Mouse (Mus musculus): ENCODE measurements at regions not wholly inside any gene's neighbourhood (a gene's known extent, or its start where the extent isn't known, plus 50 kb on each side); places are given as distances from the start of the nearest gene placed in this dataset.

DNA sequence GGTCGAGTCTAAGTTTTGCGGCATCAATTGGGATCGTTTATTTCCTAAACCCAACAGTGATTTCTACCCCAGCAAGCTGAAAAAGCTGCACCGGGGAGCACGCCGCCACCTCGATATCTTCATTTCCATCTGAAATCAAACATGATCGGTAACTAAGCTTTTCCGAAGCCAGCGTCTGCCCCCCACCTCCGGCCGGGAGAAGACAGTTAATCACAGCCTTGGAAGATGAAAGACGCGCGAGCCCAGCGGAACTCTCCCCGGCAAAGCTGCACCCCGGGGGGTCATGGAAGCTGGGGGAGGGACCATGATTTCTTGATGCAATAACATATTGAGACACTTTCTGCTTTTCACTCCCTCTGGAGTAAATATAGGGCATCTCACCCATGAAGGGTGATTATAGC, 468.4 kb downstream of the Vrk1 start:
- peak in 1 of 2 experiments; percentile 51 for DNase-seq (ENCODE audit: low spot score in 2 of 2)

DNA sequence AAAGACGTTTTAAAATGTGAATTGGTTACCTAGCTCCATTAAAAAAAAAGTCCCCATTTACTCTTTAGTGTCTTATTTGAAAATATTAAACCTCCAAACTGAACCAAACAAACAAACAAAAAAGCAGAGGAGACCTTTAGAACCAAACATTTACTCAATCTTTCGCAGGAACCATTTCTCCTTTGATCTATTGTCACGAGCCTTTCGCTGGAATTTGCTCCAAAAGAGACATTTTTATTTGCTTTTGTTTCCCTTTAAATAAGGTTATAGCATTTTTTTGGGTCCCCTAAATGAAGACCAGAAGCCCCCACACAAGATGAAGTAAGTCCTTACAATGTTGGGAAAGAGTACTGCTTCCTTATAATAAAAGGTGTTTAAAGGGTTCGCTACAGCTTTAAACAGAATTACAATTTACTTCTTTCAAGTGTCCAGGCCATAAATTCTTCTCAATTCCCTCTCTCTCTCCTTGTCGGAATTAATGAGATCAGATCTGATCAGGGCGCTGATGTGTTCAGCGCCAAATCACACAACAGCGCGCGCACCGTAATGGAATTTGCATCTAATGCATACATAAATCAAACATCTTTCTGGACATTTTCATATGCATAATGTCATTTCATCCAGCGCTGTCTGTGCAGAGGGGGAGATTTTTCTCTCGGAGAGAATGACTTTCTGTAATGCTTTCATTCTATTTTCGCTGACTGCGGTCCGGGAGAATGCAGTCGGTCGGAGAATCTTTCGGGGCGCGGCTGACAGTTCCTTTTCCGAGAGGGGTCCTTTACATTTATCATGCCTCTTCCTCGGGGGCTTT, 469.2 kb downstream of the Vrk1 start:
- DNase-seq (ENCODE audit: low spot score in 2 of 2) = peak in 1 of 2 experiments; percentile 48

DNA sequence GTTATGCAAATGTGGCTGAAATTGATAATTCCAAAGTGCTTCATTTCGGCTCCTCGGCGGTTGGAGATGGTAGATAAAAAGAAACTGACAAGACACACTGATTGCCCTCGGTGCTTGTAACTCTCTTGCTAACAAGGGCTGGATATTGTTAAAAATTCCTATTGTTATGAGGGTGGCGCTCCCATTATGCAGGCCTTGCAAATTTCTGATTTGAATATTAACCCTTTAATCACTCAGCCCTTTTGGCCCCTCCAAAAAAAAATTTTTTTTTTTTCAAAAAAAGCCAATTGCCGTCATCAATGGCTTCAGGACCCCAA, 469.8 kb downstream of the Vrk1 start:
- no peak for DNase-seq (ENCODE audit: low spot score in 2 of 2)

DNA sequence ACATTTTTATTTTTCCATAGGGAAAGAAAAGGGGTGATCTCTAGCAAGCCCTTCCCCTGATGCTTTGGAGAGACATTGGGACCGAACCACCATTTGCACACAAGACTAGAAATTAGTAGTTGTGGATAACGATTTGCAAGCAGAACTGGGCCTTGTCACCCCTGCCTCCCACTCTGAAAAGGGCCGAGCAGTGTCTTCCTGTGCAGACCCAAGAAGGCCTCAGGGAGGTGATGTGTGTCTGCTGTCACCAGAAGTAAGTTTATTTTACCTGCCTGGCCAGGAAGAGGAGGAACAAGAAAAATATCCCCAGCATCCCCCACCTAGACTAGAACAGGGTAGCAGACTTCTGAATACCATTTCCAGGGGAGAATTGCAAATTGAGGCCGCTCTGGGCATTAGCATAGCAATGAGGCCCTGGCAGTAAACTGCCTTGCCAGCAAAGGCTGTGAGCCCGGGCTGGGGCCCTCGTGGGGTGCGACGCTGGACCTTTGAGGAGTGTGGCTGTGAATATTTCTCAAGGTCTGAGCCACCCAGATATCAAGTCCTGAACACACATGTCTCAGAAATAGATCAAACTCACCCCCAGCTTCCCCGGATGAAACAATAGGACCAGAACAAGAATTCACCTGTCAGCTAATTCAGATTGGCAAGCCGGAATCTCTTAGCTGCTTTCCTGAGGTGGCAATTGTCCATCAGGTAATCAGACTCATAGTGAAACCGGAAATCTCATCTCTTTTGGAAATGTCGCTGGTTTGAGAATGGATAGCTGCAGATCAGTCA, 470.4 kb downstream of the Vrk1 start:
- DNase-seq (ENCODE audit: low spot score in 2 of 2) = no peak

DNA sequence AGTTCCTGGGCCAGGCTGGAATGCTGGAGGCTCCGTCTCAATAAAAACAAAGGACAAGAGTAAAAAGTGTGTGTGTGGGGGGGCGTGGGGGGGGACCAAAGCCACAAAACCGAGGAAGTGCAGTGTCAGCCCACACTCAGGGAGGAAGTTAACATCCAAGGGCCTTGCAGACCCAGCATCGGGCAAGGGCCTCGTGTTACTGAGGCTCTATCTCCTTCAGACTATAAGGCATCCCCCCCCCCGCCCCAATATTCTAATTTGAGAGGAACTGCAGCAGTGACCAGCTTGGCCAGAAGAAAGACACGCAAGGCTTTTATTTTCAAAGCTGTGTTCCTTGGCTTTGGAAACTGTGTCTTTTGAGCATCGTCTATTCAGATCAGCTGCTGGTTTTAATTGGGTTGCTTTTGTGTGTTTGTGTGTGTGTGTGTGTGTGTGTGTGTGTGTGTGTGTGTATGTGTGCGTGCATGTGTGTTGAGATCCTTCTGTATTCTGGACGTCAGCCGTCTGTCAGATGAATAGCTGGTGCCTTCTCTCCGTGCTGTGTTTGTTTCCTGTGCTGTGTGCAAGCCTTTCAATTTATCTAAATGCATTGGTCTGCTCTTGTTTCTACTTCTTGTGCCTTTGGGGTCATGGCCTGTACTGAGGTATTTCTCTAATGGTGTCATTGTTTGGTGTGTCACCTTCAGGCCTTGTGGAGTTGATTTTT, 491.7 kb downstream of the Vrk1 start:
- DNase-seq (ENCODE audit: low spot score in 2 of 2) = no peak

DNA sequence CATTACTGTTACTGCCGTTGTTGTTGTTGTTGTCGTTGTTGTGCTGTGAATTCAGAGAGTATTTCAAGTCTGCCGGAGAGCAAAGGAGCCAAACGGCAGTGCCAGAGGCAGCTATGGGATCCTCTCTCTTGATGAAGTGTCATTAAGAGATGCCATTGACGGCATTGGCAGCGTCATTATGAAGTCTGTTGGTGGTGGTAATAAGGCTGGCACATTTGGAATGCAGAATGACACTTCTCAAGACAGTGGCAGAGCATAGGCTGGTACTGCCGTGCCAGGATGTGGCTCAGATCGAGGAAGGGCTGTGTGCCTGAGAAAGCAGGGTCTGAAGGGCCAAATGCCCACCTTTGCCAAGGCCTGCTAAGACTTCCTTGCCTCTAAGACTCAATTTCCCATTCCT, 494.3 kb downstream of the Vrk1 start:
- no peak for DNase-seq (ENCODE audit: low spot score in 2 of 2)

DNA sequence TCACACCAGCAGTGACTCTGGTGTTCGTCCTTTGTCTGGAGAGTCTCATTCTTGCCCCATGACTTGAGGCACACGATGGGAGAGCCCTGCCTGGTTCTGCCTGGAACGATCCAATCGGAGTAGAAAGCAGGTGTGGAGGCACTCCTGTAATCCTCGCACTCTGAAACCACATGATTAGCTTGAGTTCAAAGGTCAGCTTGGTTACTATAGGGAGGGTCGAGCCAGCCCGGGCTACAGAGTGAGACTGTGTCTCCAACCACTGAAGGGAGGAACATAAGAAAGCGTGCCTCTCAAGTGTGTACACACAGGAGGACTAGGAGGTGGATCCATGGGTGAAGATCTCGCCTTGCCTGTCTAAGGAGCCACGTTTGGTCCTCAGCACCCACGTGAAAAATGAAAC, 504.0 kb downstream of the Vrk1 start:
- no peak for DNase-seq (ENCODE audit: low spot score in 2 of 2)

DNA sequence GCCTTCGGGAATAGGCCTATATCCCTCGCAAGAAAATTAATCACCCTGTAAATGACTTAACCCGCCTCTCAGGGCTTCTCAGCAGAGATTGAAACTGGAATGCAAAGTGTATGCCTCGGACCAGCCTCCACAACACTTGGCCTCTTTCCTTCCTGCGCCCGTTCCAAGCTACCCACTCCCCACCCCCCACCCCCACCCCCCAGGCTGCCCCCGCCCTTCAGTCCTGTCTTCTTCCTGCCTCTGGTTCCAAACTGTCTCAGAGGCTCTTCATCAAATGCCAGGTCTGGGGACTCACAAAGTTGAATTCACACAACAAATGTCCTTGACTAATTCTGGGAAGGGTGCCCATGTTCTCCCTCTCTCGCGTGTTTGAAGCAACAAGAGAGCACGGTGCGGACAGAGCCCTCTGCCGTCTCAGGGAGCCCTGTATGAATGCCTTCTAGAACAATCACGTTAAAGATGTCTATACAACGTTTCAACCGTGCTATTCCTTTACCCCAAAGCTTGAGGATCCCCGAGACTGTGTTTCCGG, 505.3 kb downstream of the Vrk1 start:
- no peak for DNase-seq (ENCODE audit: low spot score in 2 of 2)

DNA sequence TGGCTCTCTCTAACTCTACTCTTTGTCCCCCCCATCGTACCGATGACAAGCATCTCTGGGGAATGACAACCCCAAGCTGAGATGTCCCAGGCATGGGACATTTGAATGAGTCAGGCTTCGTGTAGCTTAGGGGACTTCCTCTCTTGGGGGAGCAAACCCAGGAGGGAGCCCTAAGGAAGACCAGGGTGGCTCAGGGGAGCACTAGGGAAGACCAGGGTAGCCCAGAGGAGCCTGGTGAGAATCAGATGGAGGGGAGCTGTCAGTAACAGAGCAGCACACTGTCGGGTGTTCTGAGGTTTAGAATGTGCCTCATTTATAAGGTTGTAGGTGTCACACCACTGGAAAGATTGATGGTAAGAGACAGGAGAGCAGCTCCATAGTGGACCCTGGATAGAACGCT, 509.1 kb downstream of the Vrk1 start:
- no peak for DNase-seq (ENCODE audit: low spot score in 2 of 2)

DNA sequence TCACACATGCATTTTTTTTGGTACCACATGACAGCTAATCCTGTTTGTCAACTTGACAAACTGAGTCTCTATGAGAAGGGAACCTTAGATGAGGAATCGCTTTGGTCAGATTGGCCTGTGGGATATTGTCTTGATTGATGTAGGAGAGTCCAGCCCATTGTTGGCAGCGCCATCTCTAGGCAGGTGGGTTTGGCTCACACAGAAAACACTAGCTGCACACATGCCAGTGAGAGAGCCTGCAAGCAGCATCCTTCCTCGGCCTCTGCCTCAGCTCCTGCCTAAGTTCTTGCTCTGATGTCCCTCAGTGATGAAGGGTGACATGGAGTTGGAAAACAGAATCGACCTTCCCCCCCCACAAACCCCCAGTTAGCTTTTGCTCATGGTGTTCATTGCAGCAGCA, 514.4 kb downstream of the Vrk1 start:
- DNase-seq (ENCODE audit: low spot score in 2 of 2) = no peak

DNA sequence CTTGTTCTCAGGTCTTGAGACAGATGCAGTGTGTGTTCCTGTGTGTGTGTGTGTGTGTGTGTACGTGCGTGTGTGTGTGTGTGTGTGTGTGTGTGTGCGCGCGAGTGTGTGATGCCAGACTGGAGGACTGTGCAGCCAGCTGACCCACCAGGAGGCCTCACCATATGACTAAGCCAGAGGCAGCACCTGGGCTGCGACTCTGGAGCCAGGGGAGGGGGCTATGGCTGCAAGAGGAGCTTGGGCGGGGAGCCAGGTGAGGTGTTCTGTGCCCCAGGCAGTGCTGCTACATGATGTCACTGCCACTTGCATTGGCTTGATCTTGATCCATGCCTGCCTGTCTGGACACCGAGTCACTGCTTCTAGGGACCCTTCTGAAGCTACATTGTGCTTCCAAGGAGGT, 517.1 kb downstream of the Vrk1 start:
- DNase-seq (ENCODE audit: low spot score in 2 of 2) = no peak

DNA sequence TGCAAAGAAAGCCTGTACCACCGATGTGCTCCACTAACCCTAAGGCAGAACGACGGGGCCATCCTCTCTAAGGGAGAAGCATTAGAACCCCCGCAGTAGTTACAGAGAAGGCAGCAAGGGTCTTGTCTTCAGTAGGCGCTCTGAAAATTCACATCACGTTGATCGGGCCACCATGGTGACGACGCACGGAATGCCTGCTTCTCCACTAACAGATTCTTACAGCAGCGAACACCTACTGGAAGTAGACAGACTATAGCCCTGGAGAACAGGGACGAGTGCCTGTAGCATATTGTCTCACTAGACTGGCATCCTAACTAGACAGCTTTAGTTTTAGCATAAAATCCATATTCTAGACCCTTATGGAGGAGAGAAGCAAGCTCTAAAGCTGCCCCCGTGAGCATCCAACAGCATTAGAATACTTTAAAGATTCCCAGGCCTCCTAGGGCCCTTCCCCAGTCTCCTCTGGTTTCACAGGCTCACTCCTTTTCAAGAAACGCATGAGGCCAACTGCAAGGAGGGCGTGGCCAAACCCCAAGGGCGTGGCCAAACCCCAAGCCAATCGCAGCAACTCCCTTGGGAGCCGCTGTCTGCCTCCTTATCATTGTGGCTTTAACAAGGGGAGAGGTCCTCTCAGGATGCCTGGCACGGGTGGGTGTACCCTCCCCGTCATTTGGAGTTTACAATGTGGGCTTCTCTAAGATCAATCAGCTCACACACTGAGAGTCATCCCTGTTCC, 517.8 kb downstream of the Vrk1 start:
- peak; percentile 17 to 38 for DNase-seq (ENCODE audit: low spot score in 2 of 2)

DNA sequence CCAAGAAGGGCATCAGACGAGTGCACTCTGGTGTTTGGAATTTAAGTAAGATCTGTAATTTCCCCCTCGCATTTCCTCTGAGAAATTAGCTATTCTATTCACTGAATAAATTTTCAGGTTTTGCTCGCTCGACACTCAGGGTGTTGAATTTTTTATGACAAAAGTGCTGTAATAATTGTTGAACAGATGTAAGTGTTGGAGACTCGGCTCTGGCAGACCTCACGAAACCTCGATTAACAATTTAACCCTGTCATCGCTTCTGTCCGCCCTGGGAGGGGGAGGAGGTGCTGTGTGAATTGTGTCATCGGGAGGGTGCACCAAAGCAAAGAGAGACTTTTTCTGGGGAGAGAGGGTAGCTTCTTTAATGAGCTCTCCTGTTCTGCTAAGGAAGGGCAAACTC, 518.5 kb downstream of the Vrk1 start:
- no peak for DNase-seq (ENCODE audit: low spot score in 2 of 2)

DNA sequence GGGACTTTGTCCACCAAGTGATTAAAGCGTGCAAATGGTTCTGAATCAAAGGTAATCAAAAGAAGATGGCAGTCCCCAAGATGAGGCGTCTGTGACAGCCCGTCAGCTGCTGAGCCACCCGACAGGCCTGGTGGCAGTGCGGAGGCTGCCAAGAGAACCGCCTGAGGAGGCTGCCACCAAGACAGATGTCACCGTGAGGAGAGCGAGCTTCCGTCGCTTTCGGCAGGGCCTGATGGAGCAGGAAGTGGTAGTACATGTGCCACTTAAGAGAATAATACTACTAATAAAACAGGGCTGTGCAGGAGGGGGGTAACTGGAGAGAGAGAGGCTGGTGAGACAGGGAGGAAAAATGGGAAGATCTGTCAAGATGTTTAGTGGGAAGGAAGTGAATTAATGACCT, 519.1 kb downstream of the Vrk1 start:
- DNase-seq (ENCODE audit: low spot score in 2 of 2) = peak; percentile 29 to 41

DNA sequence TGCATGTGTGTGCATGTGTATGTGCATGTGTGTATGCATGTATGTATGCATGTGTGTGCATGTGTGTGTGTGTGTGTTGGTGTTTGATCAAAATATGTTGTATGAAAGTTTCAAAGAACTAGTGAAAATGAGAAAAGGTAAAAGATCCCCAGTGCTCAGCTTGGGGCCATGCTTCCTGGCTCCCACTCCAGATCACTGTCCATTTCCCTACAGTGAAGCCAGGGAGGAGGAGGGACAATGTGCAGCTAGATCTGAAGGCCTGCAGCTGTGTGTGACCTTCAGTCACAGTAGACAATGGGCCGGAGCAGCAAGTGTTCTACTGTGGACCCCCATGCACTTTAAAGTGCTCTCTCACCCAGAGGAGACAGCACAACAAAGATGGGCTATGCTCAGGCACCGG, 525.1 kb downstream of the Vrk1 start:
- DNase-seq (ENCODE audit: low spot score in 2 of 2) = no peak

DNA sequence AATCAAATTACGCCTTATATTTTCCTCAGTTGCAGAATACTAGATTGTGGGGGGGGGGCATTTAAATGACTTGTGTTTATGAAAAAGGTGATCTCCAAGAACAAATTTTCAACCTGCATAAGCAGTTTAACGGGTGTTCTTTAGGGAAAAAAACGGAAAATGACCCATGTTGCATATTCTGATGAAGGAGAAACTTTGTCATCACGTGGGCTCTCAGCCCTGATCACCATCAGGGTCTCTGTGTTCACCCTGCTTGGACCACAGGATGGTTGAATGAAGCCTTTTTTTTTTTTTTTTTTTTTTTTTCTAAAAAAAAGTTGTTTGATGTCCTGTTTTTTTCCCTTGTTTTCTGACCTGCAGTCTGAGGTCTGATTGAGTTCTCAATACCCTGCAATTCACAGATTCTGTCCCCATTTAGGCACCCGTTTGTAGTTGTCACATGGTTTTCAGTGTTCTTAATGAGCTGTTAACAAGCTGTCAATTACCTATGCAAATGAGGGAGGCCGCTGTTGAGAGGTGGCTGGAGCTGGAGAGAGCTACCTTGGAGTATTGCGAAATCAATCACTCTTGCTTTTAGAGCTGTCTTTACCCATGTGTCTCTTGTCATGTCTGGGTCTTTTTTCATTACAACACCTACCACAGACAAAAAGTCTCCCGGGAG, 525.7 kb downstream of the Vrk1 start:
- DNase-seq (ENCODE audit: low spot score in 2 of 2) = no peak

DNA sequence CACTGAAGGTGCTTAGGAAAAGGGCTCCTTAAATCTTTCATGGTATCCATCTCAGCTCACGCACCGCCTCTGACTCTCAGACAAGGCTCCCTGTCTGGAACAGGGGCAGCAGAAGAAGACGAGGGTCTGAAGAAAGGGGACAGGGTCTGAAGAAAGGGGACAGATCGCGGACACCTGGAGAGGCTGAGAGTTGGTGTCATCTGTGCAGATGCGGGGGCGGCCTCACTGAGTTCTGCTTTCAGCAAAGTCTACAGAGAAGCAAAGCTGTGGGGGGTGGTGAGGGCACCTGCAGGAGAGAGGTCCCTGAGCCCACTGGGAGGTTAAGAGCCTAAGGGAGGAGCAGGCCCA, 526.2 kb downstream of the Vrk1 start:
- DNase-seq (ENCODE audit: low spot score in 2 of 2) = no peak

DNA sequence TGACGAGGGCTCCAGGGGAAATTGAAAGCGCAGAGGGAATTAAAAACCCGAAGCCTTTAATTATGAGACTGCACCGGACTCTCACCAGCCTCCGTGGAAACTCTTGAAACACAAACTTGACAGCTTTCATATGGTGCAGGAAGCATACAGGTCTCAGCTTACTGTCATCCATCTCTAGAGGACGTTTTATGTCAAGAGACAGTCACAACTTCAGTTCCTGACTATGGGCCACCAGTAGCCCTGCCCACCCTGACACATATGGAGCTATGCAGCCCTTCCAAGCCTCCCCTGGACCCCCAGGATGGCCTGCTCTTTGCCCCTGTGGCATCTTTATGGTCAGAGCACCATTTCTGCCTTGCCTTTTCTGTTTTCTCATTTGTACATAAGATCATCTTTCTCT, 530.0 kb downstream of the Vrk1 start:
- no peak for DNase-seq (ENCODE audit: low spot score in 2 of 2)

DNA sequence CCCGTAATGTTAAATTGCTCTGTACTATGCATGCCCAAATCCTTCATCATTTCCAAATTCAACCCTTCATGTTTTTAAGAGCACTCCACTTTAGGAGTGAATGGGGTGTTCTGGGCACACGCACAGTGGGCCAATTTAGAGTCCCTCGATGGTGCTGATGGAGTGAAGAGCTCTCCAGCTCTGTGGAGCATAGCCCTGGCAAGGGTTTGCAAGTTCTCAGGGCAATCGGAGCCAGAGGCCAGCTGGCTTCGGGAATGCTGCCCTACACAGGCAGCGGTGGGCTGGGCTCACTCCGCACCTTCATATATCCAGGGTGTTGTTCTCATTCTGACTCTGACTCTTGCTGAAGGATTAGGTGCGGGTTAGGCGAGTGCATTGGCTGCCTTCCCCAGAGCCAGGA, 549.5 kb downstream of the Vrk1 start:
- DNase-seq (ENCODE audit: low spot score in 2 of 2) = no peak

DNA sequence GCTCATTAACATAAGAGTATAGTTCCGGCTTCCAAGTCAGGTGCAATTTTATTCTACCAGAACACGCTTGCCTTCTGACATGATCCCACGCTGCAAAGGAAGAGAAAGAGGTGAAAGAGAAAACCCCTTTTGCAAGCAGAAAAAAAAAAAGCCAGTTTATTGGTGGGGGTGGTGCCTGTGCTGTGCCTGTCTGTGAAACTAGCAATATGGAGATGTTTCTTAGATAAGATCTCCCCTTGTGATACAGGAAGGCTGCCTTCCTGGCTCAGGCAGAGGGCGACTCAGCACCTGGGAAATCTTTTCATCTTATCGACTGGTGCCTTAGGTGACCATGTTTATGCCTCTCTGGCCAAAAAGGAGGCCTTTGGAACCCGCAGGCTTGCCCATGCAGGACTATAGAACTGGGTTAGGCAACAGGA, 555.2 kb downstream of the Vrk1 start:
- no peak for DNase-seq (ENCODE audit: low spot score in 2 of 2)

DNA sequence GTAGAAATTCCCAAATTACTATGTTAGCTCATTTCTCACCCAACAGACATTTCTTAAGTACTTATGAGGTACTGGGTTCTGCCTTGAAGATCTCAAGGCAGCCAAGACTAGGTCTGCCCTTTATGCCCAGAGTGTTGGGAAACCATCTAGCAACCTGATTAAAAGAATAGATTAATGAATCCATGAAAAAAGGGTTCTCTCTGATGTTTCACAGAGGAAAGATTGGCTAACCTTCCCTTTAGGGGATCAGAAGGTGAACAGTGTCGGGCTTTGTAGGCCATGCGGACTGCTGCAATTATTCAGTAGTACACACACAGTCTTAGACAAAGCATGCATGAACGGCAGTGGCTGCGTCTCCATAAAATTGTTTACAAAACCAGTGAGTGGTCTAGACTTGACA, 556.3 kb downstream of the Vrk1 start:
- no peak for DNase-seq (ENCODE audit: low spot score in 2 of 2)

Measured in layer of hippocampus, postnatal 10 days (tissue).